Mouse (Mus musculus): ENCODE measurements around the gene Col5a3. TPM values are rescaled to one million over a fixed set of nuclear protein-coding genes. Genes with fewer than 3 reads are reported as not detected.

The Col5a3 gene
- polyA plus RNA-seq, 1 experiment from 2014 or later, result 0.77 TPM

DNA sequence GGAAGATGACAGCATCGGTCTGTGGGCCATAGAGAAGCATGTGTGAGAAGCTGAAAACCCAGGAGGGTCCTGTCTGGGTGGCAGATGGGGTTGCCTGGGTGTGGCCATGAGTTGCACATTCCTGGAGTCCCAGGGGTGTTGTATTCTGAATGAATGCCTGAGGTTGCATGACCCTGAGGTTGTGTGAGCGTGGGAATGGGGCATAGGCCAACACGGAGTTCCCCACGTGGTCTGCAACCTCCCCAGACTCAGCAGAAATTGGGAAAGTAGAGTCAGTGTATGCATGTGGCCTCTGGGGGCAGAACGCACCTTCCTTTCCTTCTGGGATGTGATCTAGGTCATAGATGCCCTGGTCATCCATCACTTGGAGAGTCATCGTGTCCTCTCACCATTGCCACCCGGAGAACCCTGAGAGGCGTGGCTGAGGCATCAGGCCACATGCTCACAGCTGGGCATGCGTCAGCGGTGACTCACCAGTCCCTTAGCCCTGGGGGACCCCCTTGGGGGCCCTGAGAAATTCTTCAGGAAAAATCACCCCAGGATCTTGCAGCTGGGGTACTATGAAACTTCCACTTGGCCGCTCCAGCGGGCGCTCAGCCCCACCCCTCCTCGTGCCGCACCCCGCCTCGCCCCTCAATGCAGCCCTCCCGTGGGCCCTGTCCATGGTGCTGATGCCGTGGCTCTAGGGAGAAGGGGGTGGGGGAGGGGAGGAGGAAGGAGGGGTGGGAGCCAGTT, 2.2 kb downstream of the Col5a3 start:
- Histone ChIP-seq H3K36me3 (ENCODE audit: control insufficient read depth, insufficient read depth, low read length) (no peaks in the 10 kb centered on the region), H3K4me1 (ENCODE audit: control insufficient read depth, insufficient read depth, low read length) (peaks cover 7% of the 10 kb centered on the region; the same call in 1 of the 2 replicates), H3K4me2 (replicated peaks; ENCODE audit: low read depth, low read length) (no peak overlapping the region), H3K27ac (ENCODE audit: low read depth, low read length) (no peak overlapping the region), H3K4me3 (ENCODE audit: low read length) (no peak overlapping the region), H3K27me3 (ENCODE audit: control insufficient read depth, insufficient read depth, low read length) (no peaks in the 10 kb centered on the region), H3K9me3 (ENCODE audit: control insufficient read depth, low read length) (no peaks in the 10 kb centered on the region), H3K9ac (ENCODE audit: low read depth, low read length) (no peak overlapping the region)
- 16% methylated on average over 17 of the region's 19 CpGs for WGBS
- ATAC-seq (ENCODE audit: low FRiP score, low TSS enrichment), result peak; percentile 43; the same call in 1 of the 2 replicates

DNA sequence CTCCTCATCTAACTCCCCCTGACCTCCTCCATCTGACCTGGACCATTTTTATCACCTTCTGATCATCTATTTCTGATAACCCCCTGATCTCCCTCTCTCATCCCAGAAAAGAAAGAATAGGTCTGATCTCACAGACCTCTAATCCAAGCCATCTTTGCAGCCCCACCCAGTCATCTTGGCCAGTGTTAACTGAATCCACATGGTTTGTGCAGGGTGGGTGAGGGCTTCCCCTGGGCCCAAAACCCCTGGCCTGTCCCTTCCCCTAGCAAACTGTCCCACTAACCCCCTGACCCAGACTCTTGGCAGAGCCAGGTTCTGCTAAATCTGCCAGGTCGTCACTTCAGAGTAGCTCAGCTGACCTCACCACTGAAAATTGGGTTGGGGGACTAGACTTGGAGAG, 4.1 kb downstream of the Col5a3 start:
- Histone ChIP-seq H3K4me2 (replicated peaks; ENCODE audit: low read depth, low read length) (no peak overlapping the region), H3K27ac (ENCODE audit: low read depth, low read length) (no peak overlapping the region), H3K9ac (ENCODE audit: low read depth, low read length) (no peak overlapping the region), H3K27me3 (ENCODE audit: control insufficient read depth, insufficient read depth, low read length) (no peaks in the 10 kb centered on the region), H3K9me3 (ENCODE audit: control insufficient read depth, low read length) (no peaks in the 10 kb centered on the region), H3K4me1 (ENCODE audit: control insufficient read depth, insufficient read depth, low read length) (peaks cover 7% of the 10 kb centered on the region; the same call in 1 of the 2 replicates), H3K4me3 (ENCODE audit: low read length) (no peak overlapping the region), H3K36me3 (ENCODE audit: control insufficient read depth, insufficient read depth, low read length) (no peaks in the 10 kb centered on the region)
- no peak for ATAC-seq (ENCODE audit: low FRiP score, low TSS enrichment)
- WGBS, result 75% methylated on average over 1 of the region's 1 CpGs

DNA sequence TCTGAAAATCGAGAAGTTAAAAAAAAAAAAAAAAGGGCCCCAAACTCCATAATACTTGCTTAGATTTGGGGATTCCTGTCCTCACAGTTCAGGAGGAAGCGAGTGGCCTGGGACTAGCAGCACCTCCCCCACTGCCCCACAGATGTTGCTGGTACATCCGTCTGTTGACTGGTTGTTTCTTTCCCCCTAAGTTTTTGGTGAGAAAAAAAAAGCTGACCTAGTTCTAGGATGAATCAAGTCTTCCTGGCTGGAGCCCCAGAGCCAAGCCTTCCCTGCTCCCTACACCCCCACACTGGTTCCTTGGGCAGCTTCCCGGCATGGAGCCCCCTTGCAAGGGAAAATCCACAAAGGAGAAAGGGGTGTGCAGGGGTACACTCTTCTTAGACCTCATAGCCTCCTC, 4.6 kb downstream of the Col5a3 start:
- no peak overlapping the region for H3K27ac ChIP-seq (ENCODE audit: low read depth, low read length)
- no peaks in the 10 kb centered on the region for H3K27me3 ChIP-seq (ENCODE audit: control insufficient read depth, insufficient read depth, low read length)
- no peaks in the 10 kb centered on the region for H3K36me3 ChIP-seq (ENCODE audit: control insufficient read depth, insufficient read depth, low read length)
- peaks cover 7% of the 10 kb centered on the region; the same call in 1 of the 2 replicates for H3K4me1 ChIP-seq (ENCODE audit: control insufficient read depth, insufficient read depth, low read length)
- no peak overlapping the region for H3K4me2 ChIP-seq (replicated peaks; ENCODE audit: low read depth, low read length)
- WGBS, result 47% methylated on average over 4 of the region's 4 CpGs
- H3K9me3 ChIP-seq (ENCODE audit: control insufficient read depth, low read length), result no peaks in the 10 kb centered on the region
- no peak for ATAC-seq (ENCODE audit: low FRiP score, low TSS enrichment)
- H3K4me3 ChIP-seq (ENCODE audit: low read length), result no peak overlapping the region
- no peak overlapping the region for H3K9ac ChIP-seq (ENCODE audit: low read depth, low read length)

- peaks cover 3% of the 10 kb centered on the region; the same call in 1 of the 2 replicates for H3K9me3 ChIP-seq (ENCODE audit: control insufficient read depth, low read length)
- ATAC-seq (ENCODE audit: low FRiP score, low TSS enrichment), result no peak
- 51% methylated on average over 5 of the region's 5 CpGs for WGBS
Measured at GRCm38 (mm10) chr9:20805706-20806105, 9.2 kb downstream of the Col5a3 start.

GRCm38 (mm10) chr9:20805159-20805495, 9.7 kb downstream of the Col5a3 start:
- Histone ChIP-seq H3K9me3 (ENCODE audit: control insufficient read depth, low read length) (peaks cover 3% of the 10 kb centered on the region; the same call in 1 of the 2 replicates), H3K27me3 (ENCODE audit: control insufficient read depth, insufficient read depth, low read length) (no peaks in the 10 kb centered on the region), H3K4me3 (ENCODE audit: low read length) (no peak overlapping the region), H3K4me2 (replicated peaks; ENCODE audit: low read depth, low read length) (no peak overlapping the region), H3K9ac (ENCODE audit: low read depth, low read length) (no peak overlapping the region), H3K36me3 (ENCODE audit: control insufficient read depth, insufficient read depth, low read length) (no peaks in the 10 kb centered on the region), H3K27ac (ENCODE audit: low read depth, low read length) (no peak overlapping the region), H3K4me1 (ENCODE audit: control insufficient read depth, insufficient read depth, low read length) (no peaks in the 10 kb centered on the region)
- ATAC-seq (ENCODE audit: low FRiP score, low TSS enrichment), result no peak
- WGBS, result 82% methylated on average over 3 of the region's 3 CpGs

More at GRCm38 (mm10) chr9:20805706-20806105, 9.2 kb downstream of the Col5a3 start:
- no peaks in the 10 kb centered on the region for H3K4me1 ChIP-seq (ENCODE audit: control insufficient read depth, insufficient read depth, low read length)
- H3K27me3 ChIP-seq (ENCODE audit: control insufficient read depth, insufficient read depth, low read length), result no peaks in the 10 kb centered on the region
- no peak overlapping the region for H3K4me3 ChIP-seq (ENCODE audit: low read length)
- no peaks in the 10 kb centered on the region for H3K36me3 ChIP-seq (ENCODE audit: control insufficient read depth, insufficient read depth, low read length)
- no peak overlapping the region for H3K27ac ChIP-seq (ENCODE audit: low read depth, low read length)
- H3K4me2 ChIP-seq (replicated peaks; ENCODE audit: low read depth, low read length), result no peak overlapping the region
- no peak overlapping the region for H3K9ac ChIP-seq (ENCODE audit: low read depth, low read length)

GRCm38 (mm10) chr9:20804266-20805158, 10.4 kb downstream of the Col5a3 start:
- Histone ChIP-seq H3K9me3 (ENCODE audit: control insufficient read depth, low read length) (peaks cover 3% of the 10 kb centered on the region; the same call in 1 of the 2 replicates), H3K4me1 (ENCODE audit: control insufficient read depth, insufficient read depth, low read length) (no peaks in the 10 kb centered on the region), H3K4me3 (ENCODE audit: low read length) (no peak overlapping the region), H3K27ac (ENCODE audit: low read depth, low read length) (no peak overlapping the region), H3K36me3 (ENCODE audit: control insufficient read depth, insufficient read depth, low read length) (no peaks in the 10 kb centered on the region), H3K27me3 (ENCODE audit: control insufficient read depth, insufficient read depth, low read length) (no peaks in the 10 kb centered on the region), H3K9ac (ENCODE audit: low read depth, low read length) (no peak overlapping the region), H3K4me2 (replicated peaks; ENCODE audit: low read depth, low read length) (no peak overlapping the region)
- WGBS, result 75% methylated on average over 13 of the region's 13 CpGs
- ATAC-seq (ENCODE audit: low FRiP score, low TSS enrichment), result no peak

DNA sequence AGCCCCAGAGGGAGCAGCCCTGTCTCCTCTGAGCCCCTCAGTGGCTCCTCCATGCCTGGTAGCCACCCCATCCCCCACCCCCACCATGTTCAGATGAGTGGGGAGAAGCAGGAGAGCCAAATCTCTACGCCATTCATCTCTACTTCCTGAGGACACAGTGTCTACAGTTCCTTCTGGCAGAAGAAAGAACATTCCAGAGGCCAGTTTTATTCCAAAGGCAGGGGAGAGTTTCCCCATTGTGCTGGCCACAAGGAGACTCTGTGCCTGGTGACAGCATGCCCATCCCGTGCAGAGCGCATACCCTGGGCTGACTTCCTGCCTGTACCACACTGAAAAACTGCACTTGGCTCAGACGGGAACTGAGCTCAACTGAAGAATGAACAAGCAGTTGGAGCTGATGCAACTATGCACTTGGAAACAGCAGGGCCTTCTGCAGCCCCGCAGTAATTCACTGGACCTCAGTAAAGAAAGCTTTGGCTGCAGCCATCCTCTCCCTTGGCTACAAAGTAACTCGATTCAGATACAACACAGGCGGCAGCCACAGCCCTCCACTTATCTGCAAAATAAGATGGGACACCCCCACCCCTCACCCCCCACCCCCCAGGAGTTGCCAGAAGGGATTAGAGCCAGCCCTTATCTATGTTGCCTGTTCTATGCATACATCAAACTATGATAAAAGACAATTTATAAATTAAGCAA, 20.6 kb downstream of the Col5a3 start:
- WGBS, result 37% methylated on average over 7 of the region's 7 CpGs
- no peak overlapping the region for H3K4me3 ChIP-seq (ENCODE audit: low read length)
- no peaks in the 10 kb centered on the region for H3K36me3 ChIP-seq (ENCODE audit: control insufficient read depth, insufficient read depth, low read length)
- no peaks in the 10 kb centered on the region for H3K27me3 ChIP-seq (ENCODE audit: control insufficient read depth, insufficient read depth, low read length)
- H3K27ac ChIP-seq (ENCODE audit: low read depth, low read length), result peak overlapping the region; percentile 51; the same call in 1 of the 2 replicates
- peak; percentile 28; the same call in 1 of the 2 replicates for ATAC-seq (ENCODE audit: low FRiP score, low TSS enrichment)
- H3K4me1 ChIP-seq (ENCODE audit: control insufficient read depth, insufficient read depth, low read length), result 0 out of 2 replicates have a peak, but pooled peaks cover 9% of the 10 kb centered on the region
- H3K9ac ChIP-seq (ENCODE audit: low read depth, low read length), result no peak overlapping the region
- no peak overlapping the region for H3K4me2 ChIP-seq (replicated peaks; ENCODE audit: low read depth, low read length)
- no peaks in the 10 kb centered on the region for H3K9me3 ChIP-seq (ENCODE audit: control insufficient read depth, low read length)

GRCm38 (mm10) chr9:20790345-20790744, 24.5 kb downstream of the Col5a3 start:
- peak; percentile 48; the same call in 1 of the 2 replicates for ATAC-seq (ENCODE audit: low FRiP score, low TSS enrichment)
- Histone ChIP-seq H3K4me2 (replicated peaks; ENCODE audit: low read depth, low read length) (no peak overlapping the region), H3K27ac (ENCODE audit: low read depth, low read length) (no peak overlapping the region)

More at GRCm38 (mm10) chr9:20790345-20790744, 24.5 kb downstream of the Col5a3 start:
- no peaks in the 10 kb centered on the region for H3K9me3 ChIP-seq (ENCODE audit: control insufficient read depth, low read length)
- 62% methylated on average over 3 of the region's 3 CpGs for WGBS
- no peaks in the 10 kb centered on the region for H3K36me3 ChIP-seq (ENCODE audit: control insufficient read depth, insufficient read depth, low read length)
- no peak overlapping the region for H3K4me3 ChIP-seq (ENCODE audit: low read length)
- peaks cover 10% of the 10 kb centered on the region; the same call in 1 of the 2 replicates for H3K4me1 ChIP-seq (ENCODE audit: control insufficient read depth, insufficient read depth, low read length)
- no peaks in the 10 kb centered on the region for H3K27me3 ChIP-seq (ENCODE audit: control insufficient read depth, insufficient read depth, low read length)
- no peak overlapping the region for H3K9ac ChIP-seq (ENCODE audit: low read depth, low read length)
